Mouse (Mus musculus) G1E (cell line): ENCODE data around the gene Nt5c. TPM values are rescaled to one million over a fixed set of nuclear protein-coding genes. Genes with fewer than 3 reads are reported as not detected.

Experiments
- ATAC-seq: 2 replicates; pipeline ENCODE4 v1.8.0; 2016; ENCODE audit warnings: mild to moderate bottlenecking; ENCODE audit not compliant: insufficient number of reproducible peaks, poor library complexity, low FRiP score, severe bottlenecking; ENCODE audit errors: extremely low read depth
- DNase-seq: peaks from one replicate; pipeline ENCODE4 v3.0.0; 2012; ENCODE audit warnings: low spot score
- H3K27me3 ChIP-seq: 2 replicates; pipeline ENCODE4 v1.6.1; 2012; ENCODE audit warnings: mild to moderate bottlenecking, low read length, inconsistent platforms; ENCODE audit not compliant: insufficient read depth
- H3K36me3 ChIP-seq: replicated peaks from 2 replicates; pipeline ENCODE3; 2012; ENCODE audit warnings: mild to moderate bottlenecking, inconsistent platforms
- H3K4me1 ChIP-seq: 2 replicates; pipeline ENCODE4 v1.6.1; 2012; ENCODE audit warnings: low read depth, low read length, inconsistent platforms, mixed read lengths; ENCODE audit not compliant: insufficient read depth
- H3K4me3 ChIP-seq: 2 replicates; pipeline ENCODE4 v1.5.1; 2012; ENCODE audit warnings: low read depth, mild to moderate bottlenecking, inconsistent platforms, low read length, moderate library complexity, mixed read lengths
- H3K9me3 ChIP-seq: replicated peaks from 2 replicates; pipeline ENCODE4 v1.6.1; 2012; ENCODE audit warnings: inconsistent platforms
- CTCF ChIP-seq: IDR thresholded peaks from 2 replicates; pipeline ENCODE4 v1.5.1; 2012; ENCODE audit warnings: low read depth, low read length, inconsistent platforms, mixed read lengths
- GATA1 ChIP-seq: IDR thresholded peaks from 2 replicates; pipeline ENCODE4 v1.6.1; 2012; ENCODE audit warnings: borderline replicate concordance, low read length, inconsistent platforms, mixed read lengths
- GATA2 ChIP-seq: IDR thresholded peaks from 2 replicates; pipeline ENCODE4 v1.6.1; 2012; ENCODE audit warnings: low read depth, low read length, inconsistent platforms, borderline replicate concordance
- POLR2AphosphoS5 ChIP-seq: IDR thresholded peaks from 2 replicates; pipeline ENCODE4 v1.6.1; 2012; ENCODE audit warnings: low read depth, low read length, inconsistent platforms; ENCODE audit not compliant: insufficient replicate concordance
- TAL1 ChIP-seq: conservative IDR thresholded peaks from 2 replicates; pipeline ENCODE4 v1.6.1; 2012; ENCODE audit warnings: low read depth, low read length, inconsistent platforms, mixed read lengths
- polyA plus RNA-seq: library from polyadenylated mRNA; stranded (reverse); fragments of >175 nt; gene quantifications from 2 replicates; pipeline ENCODE4 v1.2.3, GENCODE M21; 2012
- total RNA-seq, 2 experiments: library from RNA; stranded (forward) in 1 of 2; stranded (reverse) in 1 of 2; fragments of 200-1000 nt in 1 of 2; fragments of >200 nt in 1 of 2; fragmentation: Nextera tagmentation in 1 of 2; gene quantifications; 2 replicates each; pipeline ENCODE4 v1.2.3; 2014 to 2017

The Nt5c gene
- total and polyA plus RNA-seq, 3 experiments, result 43.7 to 161 (median 118) TPM

- H3K4me3 ChIP-seq, result no peak overlapping the region
- ATAC-seq, result no peak
- DNase-seq, result no peak
- peaks cover 7% of the 10 kb centered on the region; the same call in 1 of the 2 replicates for H3K9me3 ChIP-seq
- peaks cover 29% of the 10 kb centered on the region for H3K27me3 ChIP-seq
- H3K4me1 ChIP-seq, result peaks cover 23% of the 10 kb centered on the region
- TF ChIP-seq GATA2 (no peak), POLR2AphosphoS5 (no peak), GATA1 (no peak), CTCF (no peak), TAL1 (no peak)
- H3K36me3 ChIP-seq, result no peaks in the 10 kb centered on the region
These were observed 50.2 kb downstream of the Nt5c start for GRCm38 (mm10) chr11:115441417-115441816.

Other genes with a start within 250 kb of the Nt5c start
Only the 20 nearest of the 22 such genes appear.
- 3.7 and 10.4 TPM in 2 replicates for gene Fdxr, start 214.8 kb downstream of the Nt5c start, total RNA-seq (2014; fragmentation: Nextera tagmentation)
- 10.7 and 11.1 TPM in 2 replicates for gene Fdxr, start 214.8 kb downstream of the Nt5c start, total RNA-seq (2017)
- 32.2 and 36.3 TPM in 2 replicates for gene Fdxr, start 214.8 kb downstream of the Nt5c start, polyA plus RNA-seq
- gene Fads6, start 194.2 kb downstream of the Nt5c start, total RNA-seq (2014; fragmentation: Nextera tagmentation), result not detected in 2 replicates
- gene Fads6, start 194.2 kb downstream of the Nt5c start, total RNA-seq (2017), result 0.06 and 0.38 TPM in 2 replicates
- not detected in 2 replicates for gene Fads6, start 194.2 kb downstream of the Nt5c start, polyA plus RNA-seq
- not detected in 2 replicates for gene Otop2, start 184.7 kb downstream of the Nt5c start, total RNA-seq (2014; fragmentation: Nextera tagmentation)
- not detected in 2 replicates for gene Otop2, start 184.7 kb downstream of the Nt5c start, total RNA-seq (2017)
- gene Otop2, start 184.7 kb downstream of the Nt5c start, polyA plus RNA-seq, result not detected in 2 replicates
- not detected in 2 replicates for gene Ush1g, start 169.8 kb downstream of the Nt5c start, total RNA-seq (2014; fragmentation: Nextera tagmentation)
- 0.05 and 0.06 TPM in 2 replicates for gene Ush1g, start 169.8 kb downstream of the Nt5c start, total RNA-seq (2017)
- not detected in 2 replicates for gene Ush1g, start 169.8 kb downstream of the Nt5c start, polyA plus RNA-seq
- not detected in 2 replicates for gene Otop3, start 157.1 kb downstream of the Nt5c start, total RNA-seq (2014; fragmentation: Nextera tagmentation)
- gene Otop3, start 157.1 kb downstream of the Nt5c start, total RNA-seq (2017), result not detected in 2 replicates
- gene Otop3, start 157.1 kb downstream of the Nt5c start, polyA plus RNA-seq, result not detected in 2 replicates
- gene Hid1, start 124.1 kb downstream of the Nt5c start, total RNA-seq (2014; fragmentation: Nextera tagmentation), result not detected in 2 replicates
- gene Hid1, start 124.1 kb downstream of the Nt5c start, total RNA-seq (2017), result not detected in 2 replicates
- gene Hid1, start 124.1 kb downstream of the Nt5c start, polyA plus RNA-seq, result 0.01 TPM in 1 of 2 replicates, not detected in the other
- gene Cdr2l, start 109.9 kb downstream of the Nt5c start, total RNA-seq (2014; fragmentation: Nextera tagmentation), result not detected in 2 replicates
- 0.05 and 0.06 TPM in 2 replicates for gene Cdr2l, start 109.9 kb downstream of the Nt5c start, total RNA-seq (2017)
- gene Cdr2l, start 109.9 kb downstream of the Nt5c start, polyA plus RNA-seq, result not detected in 2 replicates
- gene Mrpl58, start 88.1 kb downstream of the Nt5c start, total RNA-seq (2014; fragmentation: Nextera tagmentation), result 66.8 and 102 TPM in 2 replicates
- gene Mrpl58, start 88.1 kb downstream of the Nt5c start, total RNA-seq (2017), result 75.3 and 78.5 TPM in 2 replicates
- gene Mrpl58, start 88.1 kb downstream of the Nt5c start, polyA plus RNA-seq, result 67.0 and 74.3 TPM in 2 replicates
- 472 and 487 TPM in 2 replicates for gene Atp5h, start 71.9 kb downstream of the Nt5c start, total RNA-seq (2014; fragmentation: Nextera tagmentation)
- 721 and 764 TPM in 2 replicates for gene Atp5h, start 71.9 kb downstream of the Nt5c start, total RNA-seq (2017)
- 58.6 and 107 TPM in 2 replicates for gene Atp5h, start 71.9 kb downstream of the Nt5c start, polyA plus RNA-seq
- gene Kctd2, start 71.7 kb downstream of the Nt5c start, total RNA-seq (2014; fragmentation: Nextera tagmentation), result 7.2 and 15.4 TPM in 2 replicates
- 15.2 and 17.3 TPM in 2 replicates for gene Kctd2, start 71.7 kb downstream of the Nt5c start, total RNA-seq (2017)
- gene Kctd2, start 71.7 kb downstream of the Nt5c start, polyA plus RNA-seq, result 17.5 and 24.6 TPM in 2 replicates
- gene Trim80, start 51.3 kb downstream of the Nt5c start, total RNA-seq (2014; fragmentation: Nextera tagmentation), result not detected in 2 replicates
- gene Trim80, start 51.3 kb downstream of the Nt5c start, total RNA-seq (2017), result not detected in 2 replicates
- not detected in 2 replicates for gene Trim80, start 51.3 kb downstream of the Nt5c start, polyA plus RNA-seq
- not detected in 2 replicates for gene Slc16a5, start 29.4 kb downstream of the Nt5c start, total RNA-seq (2014; fragmentation: Nextera tagmentation)
- gene Slc16a5, start 29.4 kb downstream of the Nt5c start, total RNA-seq (2017), result 0.05 TPM in 1 of 2 replicates, not detected in the other
- not detected in 2 replicates for gene Slc16a5, start 29.4 kb downstream of the Nt5c start, polyA plus RNA-seq
- 6.0 and 8.4 TPM in 2 replicates for gene Armc7, start 16.2 kb downstream of the Nt5c start, total RNA-seq (2014; fragmentation: Nextera tagmentation)
- 5.9 and 7.8 TPM in 2 replicates for gene Armc7, start 16.2 kb downstream of the Nt5c start, total RNA-seq (2017)
- 24.4 and 29.0 TPM in 2 replicates for gene Armc7, start 16.2 kb downstream of the Nt5c start, polyA plus RNA-seq
- gene Jpt1, start 22.5 kb upstream of the Nt5c start, total RNA-seq (2014; fragmentation: Nextera tagmentation), result 172 and 222 TPM in 2 replicates
- gene Jpt1, start 22.5 kb upstream of the Nt5c start, total RNA-seq (2017), result 186 and 196 TPM in 2 replicates
- 202 and 218 TPM in 2 replicates for gene Jpt1, start 22.5 kb upstream of the Nt5c start, polyA plus RNA-seq
- 491 and 596 TPM in 2 replicates for gene Sumo2, start 44.4 kb upstream of the Nt5c start, total RNA-seq (2014; fragmentation: Nextera tagmentation)
- gene Sumo2, start 44.4 kb upstream of the Nt5c start, total RNA-seq (2017), result 642 and 699 TPM in 2 replicates
- gene Sumo2, start 44.4 kb upstream of the Nt5c start, polyA plus RNA-seq, result 393 and 421 TPM in 2 replicates
- gene Nup85, start 72.6 kb upstream of the Nt5c start, total RNA-seq (2014; fragmentation: Nextera tagmentation), result 78.5 and 87.7 TPM in 2 replicates
- 166 and 172 TPM in 2 replicates for gene Nup85, start 72.6 kb upstream of the Nt5c start, total RNA-seq (2017)
- 28.2 and 57.5 TPM in 2 replicates for gene Nup85, start 72.6 kb upstream of the Nt5c start, polyA plus RNA-seq
- gene Mrps7, start 112.1 kb upstream of the Nt5c start, total RNA-seq (2014; fragmentation: Nextera tagmentation), result 34.3 and 41.0 TPM in 2 replicates
- 52.8 and 53.5 TPM in 2 replicates for gene Mrps7, start 112.1 kb upstream of the Nt5c start, total RNA-seq (2017)
- 61.1 and 68.7 TPM in 2 replicates for gene Mrps7, start 112.1 kb upstream of the Nt5c start, polyA plus RNA-seq
- gene Gga3, start 112.2 kb upstream of the Nt5c start, total RNA-seq (2014; fragmentation: Nextera tagmentation), result 58.5 and 95.5 TPM in 2 replicates
- gene Gga3, start 112.2 kb upstream of the Nt5c start, total RNA-seq (2017), result 13.7 and 22.7 TPM in 2 replicates
- 102 and 144 TPM in 2 replicates for gene Gga3, start 112.2 kb upstream of the Nt5c start, polyA plus RNA-seq
- 43.6 and 59.8 TPM in 2 replicates for gene Mif4gd, start 121.1 kb upstream of the Nt5c start, total RNA-seq (2014; fragmentation: Nextera tagmentation)
- 49.9 and 59.4 TPM in 2 replicates for gene Mif4gd, start 121.1 kb upstream of the Nt5c start, total RNA-seq (2017)
- gene Mif4gd, start 121.1 kb upstream of the Nt5c start, polyA plus RNA-seq, result 24.3 and 32.4 TPM in 2 replicates
- 19.9 and 37.8 TPM in 2 replicates for gene Slc25a19, start 136.4 kb upstream of the Nt5c start, total RNA-seq (2014; fragmentation: Nextera tagmentation)
- gene Slc25a19, start 136.4 kb upstream of the Nt5c start, total RNA-seq (2017), result 21.5 and 22.3 TPM in 2 replicates
- gene Slc25a19, start 136.4 kb upstream of the Nt5c start, polyA plus RNA-seq, result 24.2 and 26.0 TPM in 2 replicates